Mouse (Mus musculus): ENCODE measurements around the gene Ppm1h. TPM values are rescaled to one million over a fixed set of nuclear protein-coding genes. Genes with fewer than 3 reads are reported as not detected.
A peak's percentile ranks its signal among the peaks of the same experiment; 100 is the strongest.

The Ppm1h gene
- polyA plus RNA-seq, 1 experiment from 2014 or later = 11.8 TPM

- H3K4me2 ChIP-seq (replicated peaks) = no peak overlapping the region
- no peak overlapping the region for H3K4me3 ChIP-seq
- H3K4me1 ChIP-seq = peaks cover 18% of the 10 kb centered on the region
- 73% methylated on average over 2 of the region's 2 CpGs for WGBS
- H3K27ac ChIP-seq = no peak overlapping the region
- H3K27me3 ChIP-seq = peaks cover 6% of the 10 kb centered on the region; the same call in 1 of the 2 replicates
- no peak overlapping the region for H3K9ac ChIP-seq
- no peak for ATAC-seq (ENCODE audit: low FRiP score)
- peaks cover 4% of the 10 kb centered on the region; the same call in 1 of the 2 replicates for H3K9me3 ChIP-seq (replicated peaks)
- no peaks in the 10 kb centered on the region for H3K36me3 ChIP-seq
Observed at GRCm38 (mm10) chr10:122805866-122806265, 127.3 kb downstream of the Ppm1h start.

- no peaks in the 10 kb centered on the region for H3K36me3 ChIP-seq
- no peak overlapping the region for H3K4me2 ChIP-seq (replicated peaks)
- H3K9ac ChIP-seq = no peak overlapping the region
- peaks cover 14% of the 10 kb centered on the region for H3K4me1 ChIP-seq
- 35% methylated on average over 9 of the region's 9 CpGs for WGBS
- peaks cover 2% of the 10 kb centered on the region; the same call in 1 of the 2 replicates for H3K27me3 ChIP-seq
- H3K4me3 ChIP-seq = no peak overlapping the region
- H3K27ac ChIP-seq = peak overlapping the region; percentile 62; the same call in 1 of the 2 replicates
- peak; percentile 40; the same call in 1 of the 2 replicates for ATAC-seq (ENCODE audit: low FRiP score)
- H3K9me3 ChIP-seq (replicated peaks) = peaks cover 4% of the 10 kb centered on the region; the same call in 1 of the 2 replicates
Observed at GRCm38 (mm10) chr10:122807127-122808105, 128.9 kb downstream of the Ppm1h start.

GRCm38 (mm10) chr10:122808186-122808585 is 129.6 kb downstream of the Ppm1h start:
- H3K27ac ChIP-seq = no peak overlapping the region
- H3K4me1 ChIP-seq = peaks cover 14% of the 10 kb centered on the region; the same call in 1 of the 2 replicates
- 77% methylated on average over 4 of the region's 4 CpGs for WGBS
- H3K9me3 ChIP-seq (replicated peaks) = peaks cover 4% of the 10 kb centered on the region; the same call in 1 of the 2 replicates
- H3K4me2 ChIP-seq (replicated peaks) = no peak overlapping the region
- H3K4me3 ChIP-seq = no peak overlapping the region
- H3K27me3 ChIP-seq = no peaks in the 10 kb centered on the region
- no peak for ATAC-seq (ENCODE audit: low FRiP score)
- no peaks in the 10 kb centered on the region for H3K36me3 ChIP-seq
- H3K9ac ChIP-seq = no peak overlapping the region

- H3K36me3 ChIP-seq = no peaks in the 10 kb centered on the region
- H3K9me3 ChIP-seq (replicated peaks) = no peaks in the 10 kb centered on the region
- H3K27me3 ChIP-seq = no peaks in the 10 kb centered on the region
- no peak overlapping the region for H3K9ac ChIP-seq
- ATAC-seq (ENCODE audit: low FRiP score) = no peak
- H3K4me3 ChIP-seq = no peak overlapping the region
- peaks cover 14% of the 10 kb centered on the region; the same call in 1 of the 2 replicates for H3K4me1 ChIP-seq
- H3K27ac ChIP-seq = no peak overlapping the region
- no peak overlapping the region for H3K4me2 ChIP-seq (replicated peaks)
- WGBS = 61% methylated on average over 8 of the region's 8 CpGs
Observed at GRCm38 (mm10) chr10:122809851-122810250, 131.3 kb downstream of the Ppm1h start.

- no peaks in the 10 kb centered on the region; the same call in 1 of the 2 replicates for H3K4me1 ChIP-seq
- H3K4me3 ChIP-seq = no peak overlapping the region
- H3K9me3 ChIP-seq (replicated peaks) = no peaks in the 10 kb centered on the region
- 0 out of 2 replicates have a peak overlapping the region, but pooled peaks have one; percentile 23 for H3K9ac ChIP-seq
- no peak overlapping the region for H3K4me2 ChIP-seq (replicated peaks)
- no peaks in the 10 kb centered on the region for H3K27me3 ChIP-seq
- H3K36me3 ChIP-seq = no peaks in the 10 kb centered on the region
- ATAC-seq (ENCODE audit: low FRiP score) = peak; percentile 66
- peak overlapping the region; percentile 58 for H3K27ac ChIP-seq
- WGBS = 55% methylated on average over 14 of the region's 14 CpGs
Observed at GRCm38 (mm10) chr10:122815094-122815493, 136.5 kb downstream of the Ppm1h start.

GRCm38 (mm10) chr10:122817741-122818140 is 139.2 kb downstream of the Ppm1h start:
- Histone ChIP-seq H3K4me2 (replicated peaks) (no peak overlapping the region), H3K4me3 (no peak overlapping the region), H3K9ac (no peak overlapping the region), H3K4me1 (no peaks in the 10 kb centered on the region; the same call in 1 of the 2 replicates), H3K27ac (no peak overlapping the region), H3K27me3 (no peaks in the 10 kb centered on the region), H3K36me3 (no peaks in the 10 kb centered on the region), H3K9me3 (replicated peaks) (no peaks in the 10 kb centered on the region)
- ATAC-seq (ENCODE audit: low FRiP score) = no peak
- 85% methylated on average over 8 of the region's 8 CpGs for WGBS

GRCm38 (mm10) chr10:122819808-122820207 is 141.2 kb downstream of the Ppm1h start:
- H3K27ac ChIP-seq = no peak overlapping the region
- ATAC-seq (ENCODE audit: low FRiP score) = no peak
- no peaks in the 10 kb centered on the region for H3K9me3 ChIP-seq (replicated peaks)
- no peak overlapping the region for H3K9ac ChIP-seq
- H3K27me3 ChIP-seq = no peaks in the 10 kb centered on the region
- H3K36me3 ChIP-seq = no peaks in the 10 kb centered on the region
- peaks cover 5% of the 10 kb centered on the region; the same call in 1 of the 2 replicates for H3K4me1 ChIP-seq
- no peak overlapping the region for H3K4me3 ChIP-seq
- no peak overlapping the region for H3K4me2 ChIP-seq (replicated peaks)
- WGBS = 94% methylated on average over 6 of the region's 6 CpGs

GRCm38 (mm10) chr10:122821549-122821948 is 143.0 kb downstream of the Ppm1h start:
- 0 out of 2 replicates have a peak, but pooled peaks cover 5% of the 10 kb centered on the region for H3K4me1 ChIP-seq
- H3K9me3 ChIP-seq (replicated peaks) = no peaks in the 10 kb centered on the region
- no peak overlapping the region for H3K9ac ChIP-seq
- H3K36me3 ChIP-seq = no peaks in the 10 kb centered on the region
- ATAC-seq (ENCODE audit: low FRiP score) = no peak
- WGBS = 79% methylated on average over 6 of the region's 6 CpGs
- H3K27ac ChIP-seq = no peak overlapping the region
- H3K27me3 ChIP-seq = no peaks in the 10 kb centered on the region
- no peak overlapping the region for H3K4me3 ChIP-seq
- no peak overlapping the region for H3K4me2 ChIP-seq (replicated peaks)

- Histone ChIP-seq H3K4me2 (replicated peaks) (no peak overlapping the region), H3K9ac (no peak overlapping the region), H3K27ac (no peak overlapping the region), H3K36me3 (no peaks in the 10 kb centered on the region), H3K4me3 (no peak overlapping the region), H3K4me1 (0 out of 2 replicates have a peak, but pooled peaks cover 10% of the 10 kb centered on the region), H3K27me3 (no peaks in the 10 kb centered on the region), H3K9me3 (replicated peaks) (no peaks in the 10 kb centered on the region)
- WGBS = 75% methylated on average over 13 of the region's 13 CpGs
- no peak for ATAC-seq (ENCODE audit: low FRiP score)
Observed at GRCm38 (mm10) chr10:122823642-122824041, 145.1 kb downstream of the Ppm1h start.

GRCm38 (mm10) chr10:122826696-122827331 is 148.3 kb downstream of the Ppm1h start:
- no peak overlapping the region for H3K4me3 ChIP-seq
- H3K9me3 ChIP-seq (replicated peaks) = no peaks in the 10 kb centered on the region
- H3K9ac ChIP-seq = no peak overlapping the region
- no peak overlapping the region for H3K27ac ChIP-seq
- no peak for ATAC-seq (ENCODE audit: low FRiP score)
- 83% methylated on average over 16 of the region's 16 CpGs for WGBS
- H3K4me2 ChIP-seq (replicated peaks) = no peak overlapping the region
- H3K36me3 ChIP-seq = no peaks in the 10 kb centered on the region
- no peaks in the 10 kb centered on the region for H3K27me3 ChIP-seq
- 0 out of 2 replicates have a peak, but pooled peaks cover 10% of the 10 kb centered on the region for H3K4me1 ChIP-seq

- Histone ChIP-seq H3K4me3 (no peak overlapping the region), H3K4me1 (0 out of 2 replicates have a peak, but pooled peaks cover 10% of the 10 kb centered on the region), H3K9ac (no peak overlapping the region), H3K36me3 (no peaks in the 10 kb centered on the region), H3K4me2 (replicated peaks) (no peak overlapping the region), H3K27me3 (no peaks in the 10 kb centered on the region), H3K27ac (peak overlapping the region; percentile 26; the same call in 1 of the 2 replicates), H3K9me3 (replicated peaks) (no peaks in the 10 kb centered on the region)
- WGBS = 40% methylated on average over 12 of the region's 12 CpGs
- ATAC-seq (ENCODE audit: low FRiP score) = no peak
Observed at GRCm38 (mm10) chr10:122827719-122828414, 149.3 kb downstream of the Ppm1h start.

All from hindbrain, embryonic 12.5 days (tissue).